Mouse (Mus musculus) forebrain, postnatal 0 days (tissue): ENCODE data around the gene Stx5a. TPM values are rescaled to one million over a fixed set of nuclear protein-coding genes. Genes with fewer than 3 reads are reported as not detected.

ENCODE experiments used
- ATAC-seq: fragments of 200-750 bp; cut with Nextera tagmentation; 2 replicates; pipeline ENCODE4 v1.8.0; 2017; ENCODE audit warnings: mild to moderate bottlenecking, moderate library complexity
- DNase-seq: peaks from one replicate; pipeline ENCODE4 v3.0.0-alpha.2; 2015
- H3K27ac ChIP-seq: fragments of 300-500 bp; sonication (generic); 2 replicates; pipeline ENCODE4 v1.5.1; 2014; ENCODE audit warnings: low read depth, mild to moderate bottlenecking, antibody characterized with exemption, low read length, moderate library complexity, mixed read lengths
- H3K27me3 ChIP-seq: fragments of 300-500 bp; sonication (generic); 2 replicates; pipeline ENCODE4 v1.6.1; 2014; ENCODE audit warnings: mild to moderate bottlenecking, low read length, mixed read lengths; ENCODE audit not compliant: insufficient read depth
- H3K36me3 ChIP-seq: fragments of 300-500 bp; sonication (generic); 2 replicates; pipeline ENCODE4 v1.6.1; 2014; ENCODE audit warnings: mild to moderate bottlenecking, moderate library complexity; ENCODE audit not compliant: insufficient read depth
- H3K4me1 ChIP-seq: fragments of 300-500 bp; sonication (generic); 2 replicates; pipeline ENCODE4 v1.6.1; 2014; ENCODE audit warnings: antibody characterized with exemption; ENCODE audit not compliant: insufficient read depth
- H3K4me2 ChIP-seq: fragments of 300-500 bp; sonication (generic); 2 replicates; pipeline ENCODE4 v1.6.1; 2014; ENCODE audit warnings: low read depth, mild to moderate bottlenecking, moderate library complexity
- H3K4me3 ChIP-seq: fragments of 300-500 bp; sonication (generic); 2 replicates; pipeline ENCODE4 v1.5.1; 2014; ENCODE audit warnings: low read depth, low read length, mixed read lengths
- H3K9ac ChIP-seq: fragments of 300-500 bp; sonication (generic); 2 replicates; pipeline ENCODE4 v1.6.1; 2014; ENCODE audit warnings: mild to moderate bottlenecking
- H3K9me3 ChIP-seq: fragments of 300-500 bp; sonication (generic); 2 replicates; pipeline ENCODE4 v1.6.1; 2016; ENCODE audit warnings: low read length
- CTCF ChIP-seq: sonication (generic); IDR thresholded peaks from 2 replicates; pipeline ENCODE4 v1.5.1; 2016; ENCODE audit warnings: antibody characterized with exemption, control low read depth, low read depth
- WGBS: fragments of 180-500 bp; shearing (Covaris S2); extraction: QIAGEN DNeasy Blood & Tissue Kit; methylation state at CpG from one replicate; pipeline ENCODE4 v1.1.7; 2014; 5-methylcytosine and 5-hydroxymethylcytosine counted together
- polyA plus RNA-seq: library from polyadenylated mRNA; unstranded; fragments of >200 nt; fragmentation: Nextera tagmentation; extraction: Ambion mirVana; gene quantifications from 2 replicates; pipeline ENCODE4 v1.2.1, GENCODE M21; 2015
- total RNA-seq: library from RNA; depleted of rRNA; stranded (reverse); fragments of >200 nt; gene quantifications from 2 replicates; pipeline ENCODE4 v1.2.3, GENCODE M21; 2014

Gene Stx5a
- total and polyA plus RNA-seq, 2 experiments from 2014 or later, result 97.6 to 140 TPM

DNA sequence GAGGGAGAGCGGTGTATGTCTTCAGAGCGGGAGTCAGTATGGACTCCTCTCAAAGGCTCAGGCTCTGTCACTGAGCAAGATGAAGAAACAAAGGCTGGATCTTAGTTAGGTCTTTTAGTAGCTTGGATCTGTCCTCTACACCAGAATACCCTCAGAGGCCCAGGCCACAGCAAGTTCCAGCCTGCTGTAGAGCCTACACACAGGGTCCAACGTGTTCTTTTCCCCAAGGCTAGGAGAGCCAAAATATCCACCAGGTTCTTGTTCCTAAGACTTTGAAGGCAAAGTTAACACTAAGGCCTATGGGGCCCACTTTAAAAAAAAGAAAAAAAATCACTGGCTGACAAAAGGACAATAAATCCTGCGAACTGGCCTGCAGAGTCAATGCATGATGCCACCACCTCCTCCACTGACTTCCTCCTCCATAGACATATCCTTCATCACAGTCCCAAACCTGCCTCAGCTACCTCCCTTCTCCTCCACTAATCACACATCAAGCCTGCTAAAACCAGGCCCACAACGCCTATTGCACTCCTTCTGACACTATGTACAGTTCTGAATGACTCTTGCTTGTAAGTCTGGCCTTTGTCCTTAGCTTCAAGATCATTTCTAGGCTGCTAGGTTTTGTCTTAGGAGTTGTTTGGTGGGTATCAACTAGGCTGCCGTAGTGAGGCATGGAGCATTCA is 36.0 kb upstream of the Stx5a start:
- no peak overlapping the region for H3K4me2 ChIP-seq
- 74% methylated on average over 6 of the region's 6 CpGs for WGBS
- DNase-seq (no peak), ATAC-seq (no peak)
- H3K9me3 ChIP-seq, result no peaks in the 10 kb centered on the region
- peaks cover 35% of the 10 kb centered on the region for H3K36me3 ChIP-seq
- H3K27ac ChIP-seq, result no peak overlapping the region
- no peak for TF ChIP-seq CTCF
- no peaks in the 10 kb centered on the region for H3K27me3 ChIP-seq
- H3K4me1 ChIP-seq, result no peaks in the 10 kb centered on the region
- H3K9ac ChIP-seq, result no peak overlapping the region
- no peak overlapping the region for H3K4me3 ChIP-seq

DNA sequence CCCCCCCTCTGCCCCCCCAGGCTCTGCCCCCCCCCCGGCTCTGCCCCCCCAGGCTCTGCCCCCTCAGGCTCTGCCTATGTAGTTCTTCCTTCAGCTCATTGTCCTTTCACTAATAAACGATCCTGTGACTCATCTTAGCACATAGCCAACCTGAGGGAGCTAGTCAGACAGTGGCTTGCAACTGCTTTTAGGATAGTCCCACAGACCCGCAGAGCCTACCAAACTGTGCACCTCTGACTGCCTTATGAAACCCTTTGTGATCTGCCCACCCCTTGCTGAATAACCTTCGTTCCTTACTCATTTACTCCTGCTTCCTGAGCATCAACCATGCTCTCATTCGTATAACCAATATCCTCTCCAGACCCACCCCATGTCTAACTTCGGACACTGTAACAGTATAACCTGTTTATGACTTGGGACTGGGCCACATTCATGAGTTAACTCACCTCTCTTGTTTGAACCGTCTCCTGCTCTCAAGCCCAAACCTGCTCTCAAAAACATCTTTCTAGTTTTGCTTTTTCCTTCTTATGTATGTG is 35.0 kb upstream of the Stx5a start:
- no peak overlapping the region for H3K4me3 ChIP-seq
- no peak for TF ChIP-seq CTCF

DNA sequence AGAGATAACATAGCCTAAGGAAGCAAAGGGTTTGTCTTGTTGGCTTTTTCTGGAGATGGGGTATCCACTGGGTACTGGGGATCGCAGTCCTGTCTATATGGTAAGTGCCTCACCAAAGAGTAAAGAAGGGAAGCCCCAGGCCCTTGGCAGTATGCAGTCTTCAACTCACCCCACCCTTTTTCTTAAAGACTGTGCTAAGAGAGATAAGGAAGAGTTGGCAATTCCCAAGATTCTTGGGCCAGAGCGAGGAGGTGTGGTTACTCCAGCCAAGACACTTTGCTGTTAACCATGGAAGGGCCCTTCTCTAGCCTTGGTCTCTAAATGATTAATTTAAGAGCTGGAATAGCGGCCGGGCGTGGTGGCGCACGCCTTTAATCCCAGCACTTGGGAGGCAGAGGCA is 34.3 kb upstream of the Stx5a start:
- H3K27ac ChIP-seq, result no peak overlapping the region
- DNase-seq (no peak), ATAC-seq (no peak)
- 96% methylated on average over 7 of the region's 7 CpGs for WGBS
- H3K4me1 ChIP-seq, result peaks cover 4% of the 10 kb centered on the region
- H3K27me3 ChIP-seq, result no peaks in the 10 kb centered on the region
- H3K36me3 ChIP-seq, result peaks cover 47% of the 10 kb centered on the region
- H3K9ac ChIP-seq, result no peak overlapping the region
- H3K9me3 ChIP-seq, result no peaks in the 10 kb centered on the region
- H3K4me3 ChIP-seq, result no peak overlapping the region
- H3K4me2 ChIP-seq, result no peak overlapping the region
- TF ChIP-seq CTCF, result no peak

More for the DNA sequence above, 35.0 kb upstream of the Stx5a start:
- Histone ChIP-seq H3K4me1 (no peaks in the 10 kb centered on the region; the same call in 1 of the 2 replicates), H3K9ac (no peak overlapping the region), H3K4me2 (no peak overlapping the region), H3K36me3 (peaks cover 43% of the 10 kb centered on the region), H3K27ac (no peak overlapping the region), H3K9me3 (no peaks in the 10 kb centered on the region), H3K27me3 (no peaks in the 10 kb centered on the region)
- DNase-seq (no peak), ATAC-seq (no peak)
- WGBS, result 81% methylated on average over 7 of the region's 7 CpGs

DNA sequence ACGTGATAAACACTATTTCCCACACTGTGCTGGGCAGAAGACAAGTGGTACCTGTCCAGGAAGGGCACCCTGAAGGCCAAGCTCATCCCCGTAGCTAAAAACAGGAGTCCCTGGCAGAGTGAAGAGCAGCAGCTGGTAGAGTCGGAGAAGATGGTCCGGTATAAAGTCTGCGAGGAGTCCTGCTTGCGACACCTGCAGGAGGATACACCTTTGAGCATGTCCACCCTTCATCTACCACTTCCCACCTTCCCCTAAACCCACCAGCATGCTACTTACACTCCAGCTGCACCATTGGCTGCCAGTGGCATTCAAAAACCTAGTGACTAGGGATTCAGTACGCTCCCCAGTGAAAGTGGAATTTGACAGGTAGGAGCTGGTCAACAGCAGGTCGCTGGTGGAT is 32.3 kb upstream of the Stx5a start:
- ATAC-seq (no peak), DNase-seq (no peak)
- no peaks in the 10 kb centered on the region for H3K27me3 ChIP-seq
- no peak overlapping the region for H3K4me3 ChIP-seq
- WGBS, result 92% methylated on average over 8 of the region's 8 CpGs
- no peak overlapping the region for H3K4me2 ChIP-seq
- H3K9me3 ChIP-seq, result no peaks in the 10 kb centered on the region
- no peak overlapping the region for H3K27ac ChIP-seq
- H3K9ac ChIP-seq, result no peak overlapping the region
- peaks cover 9% of the 10 kb centered on the region for H3K4me1 ChIP-seq
- peaks cover 50% of the 10 kb centered on the region for H3K36me3 ChIP-seq
- no peak for TF ChIP-seq CTCF

DNA sequence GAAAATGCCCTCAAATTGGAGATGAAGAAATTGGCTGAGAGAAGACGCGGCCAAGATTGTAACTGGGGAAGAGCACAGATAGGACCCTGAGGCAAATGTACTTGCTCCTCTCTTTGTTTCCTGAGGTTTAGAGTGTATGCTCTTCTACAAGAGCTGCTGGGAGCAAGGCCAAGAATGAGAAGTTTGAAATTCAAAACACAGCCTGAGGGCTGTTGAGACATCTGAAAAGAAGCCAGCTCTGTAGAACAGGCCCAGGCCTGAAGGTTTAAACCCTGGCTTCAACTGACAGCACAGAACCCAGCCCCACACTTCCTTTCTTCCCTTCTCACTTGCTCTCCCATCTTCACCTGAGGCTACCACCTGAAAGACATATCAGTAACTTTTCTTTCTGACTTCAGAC is 31.2 kb upstream of the Stx5a start:
- no peak for TF ChIP-seq CTCF
- Histone ChIP-seq H3K4me1 (peaks cover 13% of the 10 kb centered on the region), H3K4me2 (no peak overlapping the region), H3K9ac (no peak overlapping the region), H3K27me3 (no peaks in the 10 kb centered on the region), H3K36me3 (peaks cover 50% of the 10 kb centered on the region), H3K9me3 (no peaks in the 10 kb centered on the region), H3K27ac (no peak overlapping the region), H3K4me3 (no peak overlapping the region)
- DNase-seq (peak; percentile 47), ATAC-seq (no peak)
- 66% methylated on average over 2 of the region's 2 CpGs for WGBS

DNA sequence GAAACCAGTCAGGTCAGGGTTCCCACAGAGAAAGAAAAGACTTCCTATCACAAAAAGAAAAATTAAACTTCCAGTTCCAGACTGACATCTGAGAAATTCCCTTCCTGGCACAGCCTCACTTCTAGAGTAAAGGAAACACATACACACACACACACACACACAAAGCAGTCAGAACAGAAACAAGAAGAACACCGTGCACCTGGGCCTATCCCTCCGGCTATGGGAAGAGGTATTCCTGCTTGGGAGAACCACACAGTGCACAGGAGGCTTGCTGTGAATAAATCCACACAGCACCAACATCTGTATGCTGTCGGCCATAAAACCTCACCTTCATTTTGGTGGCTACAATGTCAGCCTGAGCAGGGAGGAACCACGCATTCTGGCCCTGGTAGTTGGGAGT is 29.7 kb upstream of the Stx5a start:
- peaks cover 13% of the 10 kb centered on the region for H3K4me1 ChIP-seq
- H3K36me3 ChIP-seq, result peaks cover 49% of the 10 kb centered on the region
- peak overlapping the region; percentile 84; the same call in 1 of the 2 replicates for H3K4me3 ChIP-seq
- TF ChIP-seq CTCF, result no peak
- DNase-seq, result no peak
- no peaks in the 10 kb centered on the region for H3K27me3 ChIP-seq
- no peaks in the 10 kb centered on the region for H3K9me3 ChIP-seq
- H3K9ac ChIP-seq, result peak overlapping the region; percentile 88; the same call in 1 of the 2 replicates
- peak overlapping the region; percentile 74 for H3K4me2 ChIP-seq
- H3K27ac ChIP-seq, result no peak overlapping the region
- 76% methylated on average over 4 of the region's 4 CpGs for WGBS
- no peak for ATAC-seq
